Mouse (Mus musculus) ES-CJ7 (cell line): Measurements from ENCODE around the gene Tbxa2r.

ENCODE experiments used
- DNase-seq: peaks from one replicate; pipeline ENCODE4 v3.0.0; 2011; ENCODE audit warnings: low read depth, low spot score

Tbxa2r gene

GRCm38 (mm10) chr10:81344421-81345161 is 16.1 kb downstream of the Tbxa2r start:
- DNase-seq: no peak

- DNase-seq: no peak
Measured at GRCm38 (mm10) chr10:81345162-81345534, 16.6 kb downstream of the Tbxa2r start.

- peak; percentile 86 for DNase-seq
Measured at GRCm38 (mm10) chr10:81346453-81347067, 18.0 kb downstream of the Tbxa2r start.

- DNase-seq: peak; percentile 95
Measured at GRCm38 (mm10) chr10:81349146-81349545, 20.6 kb downstream of the Tbxa2r start.

- DNase-seq: no peak
Measured at GRCm38 (mm10) chr10:81349961-81350350, 21.4 kb downstream of the Tbxa2r start.

GRCm38 (mm10) chr10:81350351-81351063 is 22.0 kb downstream of the Tbxa2r start, which contains the start of gene Hmg20b:
TSS of gene Hmg20b (minus strand) at chr10:81350480.
- peak; percentile 99 for DNase-seq

- DNase-seq: peak; percentile 89
Measured at GRCm38 (mm10) chr10:81351678-81352291, 23.3 kb downstream of the Tbxa2r start.

GRCm38 (mm10) chr10:81354738-81355477 is 26.4 kb downstream of the Tbxa2r start:
- DNase-seq: peak; percentile 80

GRCm38 (mm10) chr10:81355533-81355932 is 27.0 kb downstream of the Tbxa2r start:
- DNase-seq: no peak

- no peak for DNase-seq
Measured at GRCm38 (mm10) chr10:81356352-81356990, 27.9 kb downstream of the Tbxa2r start.

GRCm38 (mm10) chr10:81356991-81357844 is 28.7 kb downstream of the Tbxa2r start, which contains the start of gene Mfsd12:
TSS of gene Mfsd12 (plus strand) at chr10:81357491.
- peak; percentile 81 for DNase-seq

GRCm38 (mm10) chr10:81358209-81358608 is 29.7 kb downstream of the Tbxa2r start:
- no peak for DNase-seq

- no peak for DNase-seq
Measured at GRCm38 (mm10) chr10:81358841-81359240, 30.3 kb downstream of the Tbxa2r start.

- no peak for DNase-seq
Measured at GRCm38 (mm10) chr10:81360721-81361120, 32.2 kb downstream of the Tbxa2r start.

GRCm38 (mm10) chr10:81362336-81362949 is 33.9 kb downstream of the Tbxa2r start:
- peak; percentile 76 for DNase-seq

GRCm38 (mm10) chr10:81363436-81364346 is 35.2 kb downstream of the Tbxa2r start:
- no peak for DNase-seq

- no peak for DNase-seq
Measured at GRCm38 (mm10) chr10:81364666-81365065, 36.1 kb downstream of the Tbxa2r start.

- DNase-seq: no peak
Measured at GRCm38 (mm10) chr10:81365073-81365472, 36.5 kb downstream of the Tbxa2r start.
